Comparison of ENCODE assay signal across 24 mouse cellular contexts in genomic region chr14:45303939-45304338, GRCm38 (mm10). TPM values are rescaled to one million over a fixed set of nuclear protein-coding genes. Genes with fewer than 3 reads are reported as not detected.
DNase-seq lines count a peak whose midpoint lies in the region; ATAC-seq and TF ChIP-seq lines count a peak whose summit lies in the region.
"Had no signal": no experiment of that assay in that cellular context is flagged by ENCODE, and none has a peak within 500 bp of the region (broad histone marks: within the 10 kb centered on the region; RNA-seq: fewer than 3 reads in every experiment).

No protein-coding gene starts in this region.

- no peak for TF ChIP-seq POLR2A in brain, embryonic 14.5 days (IDR thresholded peaks at IDR 0.05; ENCODE audit: borderline replicate concordance, extremely low read depth, insufficient read depth, insufficient read length, poor library complexity, severe bottlenecking)

- no peak overlapping the region for H3K27ac ChIP-seq in hindbrain, embryonic 12.5 days
- H3K27ac ChIP-seq in hindbrain, embryonic 10.5 days: no peak overlapping the region
- peak overlapping the region; percentile 16; the same call in 1 of the 2 replicates for H3K27ac ChIP-seq in midbrain, embryonic 13.5 days
- H3K27ac ChIP-seq in layer of hippocampus, adult 2 months: no peak overlapping the region
- H3K27ac ChIP-seq: embryonic facial prominence, embryonic 15.5 days; heart, adult 2 months; heart, embryonic 13.5 days; left cerebral cortex, adult 2 months; liver, embryonic 14.5 days had no signal

- no peak overlapping the region for H3K4me3 ChIP-seq in hindbrain, embryonic 12.5 days
- no peak overlapping the region for H3K4me3 ChIP-seq in hindbrain, embryonic 10.5 days
- no peak overlapping the region for H3K4me3 ChIP-seq in midbrain, embryonic 13.5 days (replicated peaks)
- H3K4me3 ChIP-seq in layer of hippocampus, adult 2 months: no peak overlapping the region
- H3K4me3 ChIP-seq: embryonic facial prominence, embryonic 15.5 days; heart, adult 2 months; heart, embryonic 13.5 days; left cerebral cortex, adult 2 months; megakaryocyte, embryonic 14.5 days had no signal

- no peak for TF ChIP-seq CTCF in brain, embryonic 14.5 days (IDR thresholded peaks at IDR 0.05; ENCODE audit: borderline replicate concordance, extremely low read depth, insufficient read depth, insufficient read length)
- TF ChIP-seq CTCF in layer of hippocampus, adult 2 months (conservative IDR thresholded peaks at IDR 0.05): no peak

- 38% methylated on average over 4 of the region's 4 CpGs for WGBS in hindbrain, embryonic 12.5 days
- WGBS in hindbrain, embryonic 10.5 days: 57% methylated on average over 4 of the region's 4 CpGs
- WGBS in midbrain, embryonic 13.5 days: 33% methylated on average over 4 of the region's 4 CpGs

- H3K9me3 ChIP-seq in hindbrain, embryonic 12.5 days (replicated peaks): no peaks in the 10 kb centered on the region
- no peaks in the 10 kb centered on the region for H3K9me3 ChIP-seq in hindbrain, embryonic 10.5 days
- no peaks in the 10 kb centered on the region for H3K9me3 ChIP-seq in midbrain, embryonic 13.5 days
- H3K9me3 ChIP-seq: embryonic facial prominence, embryonic 15.5 days; heart, embryonic 13.5 days; megakaryocyte, embryonic 14.5 days had no signal

- ATAC-seq in hindbrain, embryonic 12.5 days (ENCODE audit: low FRiP score): peak; percentile 84
- peak; percentile 94 for ATAC-seq in midbrain, embryonic 13.5 days
- ATAC-seq: activated CD4-positive, CD25-positive, alpha-beta regulatory T cell, adult 4 months had no signal

- no peak overlapping the region for H3K4me2 ChIP-seq in hindbrain, embryonic 12.5 days (replicated peaks)
- no peak overlapping the region for H3K4me2 ChIP-seq in midbrain, embryonic 13.5 days (replicated peaks)
- H3K4me2 ChIP-seq: embryonic facial prominence, embryonic 15.5 days; heart, embryonic 13.5 days; lung, embryonic 14.5 days had no signal

- H3K27me3 ChIP-seq in hindbrain, embryonic 12.5 days: peaks cover 4% of the 10 kb centered on the region; the same call in 1 of the 2 replicates
- no peaks in the 10 kb centered on the region for H3K27me3 ChIP-seq in hindbrain, embryonic 10.5 days (ENCODE audit: insufficient read depth, poor library complexity, severe bottlenecking)
- H3K27me3 ChIP-seq in midbrain, embryonic 13.5 days: no peaks in the 10 kb centered on the region
- H3K27me3 ChIP-seq: embryonic facial prominence, embryonic 15.5 days; heart, embryonic 13.5 days; megakaryocyte, embryonic 14.5 days had no signal

- DNase-seq in hindbrain, embryonic 10.5 days (ENCODE audit: low spot score): no peak
- peak; percentile 20 for DNase-seq in MN1 (ENCODE audit: low spot score)
- DNase-seq in brain, embryonic 14.5 days (ENCODE audit: low read depth): peak; percentile 80
- no peak for DNase-seq in cerebellum, adult 11-12 months
- no peak for DNase-seq in gastrocnemius, adult 18-20 months (ENCODE audit: low spot score)
- no peak for DNase-seq in layer of hippocampus, adult 2 months (ENCODE audit: low spot score in 2 of 2)
- DNase-seq: adrenal gland, postnatal 10 days; cerebellum, adult 8-10 months; gastrocnemius, postnatal 25 days; heart, adult 2 months; heart, postnatal 14 days; kidney, adult 11 months; lung, embryonic 14.5 days; right cerebral cortex, adult 18-20 months; right cerebral cortex, postnatal 4 days; thymus, postnatal 14 days had no signal

- no peaks in the 10 kb centered on the region for H3K4me1 ChIP-seq in hindbrain, embryonic 12.5 days
- H3K4me1 ChIP-seq in hindbrain, embryonic 10.5 days (replicated peaks): no peaks in the 10 kb centered on the region
- H3K4me1 ChIP-seq in midbrain, embryonic 13.5 days (replicated peaks): 0 out of 2 replicates have a peak, but pooled peaks cover 8% of the 10 kb centered on the region
- H3K4me1 ChIP-seq: embryonic facial prominence, embryonic 15.5 days had no signal

- peaks cover 17% of the 10 kb centered on the region for H3K36me3 ChIP-seq in hindbrain, embryonic 12.5 days
- H3K36me3 ChIP-seq in hindbrain, embryonic 10.5 days: peaks cover 34% of the 10 kb centered on the region
- peaks cover 26% of the 10 kb centered on the region for H3K36me3 ChIP-seq in midbrain, embryonic 13.5 days

- no peak overlapping the region for H3K9ac ChIP-seq in hindbrain, embryonic 12.5 days
- no peak overlapping the region for H3K9ac ChIP-seq in midbrain, embryonic 13.5 days (replicated peaks)
- H3K9ac ChIP-seq: embryonic facial prominence, embryonic 15.5 days; heart, embryonic 13.5 days; liver, embryonic 14.5 days; lung, embryonic 14.5 days had no signal

RNA-seq across cellular contexts. Expression of gene Ero1l, which starts 14.6 kb away (rescaled TPM):
- 40.9 and 41.2 TPM in 2 replicates for polyA plus RNA-seq in hindbrain, embryonic 12.5 days (2016; fragmentation: Nextera tagmentation; extraction: Ambion mirVana)
- polyA plus RNA-seq in hindbrain, embryonic 10.5 days (2016; fragmentation: Nextera tagmentation; extraction: Ambion mirVana): 26.1 and 33.5 TPM in 2 replicates
- 20.2 and 23.4 TPM in 2 replicates for polyA plus RNA-seq in brain, embryonic 14.5 days (2012; rRNA removed)
- polyA plus RNA-seq in midbrain, embryonic 13.5 days (2015; fragmentation: Nextera tagmentation; extraction: Ambion mirVana): 29.4 and 33.7 TPM in 2 replicates
- total RNA-seq in gastrocnemius, adult 18-20 months (2021): 1 to 10 TPM; 4.6 TPM
- 10 to 100 TPM; 30.9 to 37.6 TPM for total RNA-seq in layer of hippocampus, adult 2 months (2021)

RNA-seq across cellular contexts. Expression of gene Psmc6, which starts 25.6 kb away (rescaled TPM):
- polyA plus RNA-seq in hindbrain, embryonic 12.5 days (2016; fragmentation: Nextera tagmentation; extraction: Ambion mirVana): 197 and 206 TPM in 2 replicates
- 168 and 199 TPM in 2 replicates for polyA plus RNA-seq in hindbrain, embryonic 10.5 days (2016; fragmentation: Nextera tagmentation; extraction: Ambion mirVana)
- polyA plus RNA-seq in brain, embryonic 14.5 days (2012; rRNA removed): 116 and 132 TPM in 2 replicates
- 184 and 202 TPM in 2 replicates for polyA plus RNA-seq in midbrain, embryonic 13.5 days (2015; fragmentation: Nextera tagmentation; extraction: Ambion mirVana)
- total RNA-seq in gastrocnemius, adult 18-20 months (2021): 100 to 1,000 TPM in 1 of 2 experiments, 10 to 100 TPM in 1; 93.0 to 100 TPM
- total RNA-seq in layer of hippocampus, adult 2 months (2021): 10 to 100 TPM; 98.8 to 99.6 TPM

RNA-seq across cellular contexts. Expression of gene Styx, which starts 47.0 kb away (rescaled TPM):
- polyA plus RNA-seq in hindbrain, embryonic 12.5 days (2016; fragmentation: Nextera tagmentation; extraction: Ambion mirVana): 46.2 and 58.4 TPM in 2 replicates
- polyA plus RNA-seq in hindbrain, embryonic 10.5 days (2016; fragmentation: Nextera tagmentation; extraction: Ambion mirVana): 30.6 and 39.2 TPM in 2 replicates
- 22.9 and 25.4 TPM in 2 replicates for polyA plus RNA-seq in brain, embryonic 14.5 days (2012; rRNA removed)
- polyA plus RNA-seq in midbrain, embryonic 13.5 days (2015; fragmentation: Nextera tagmentation; extraction: Ambion mirVana): 52.6 and 54.7 TPM in 2 replicates
- total RNA-seq in gastrocnemius, adult 18-20 months (2021): 10 to 100 TPM; 74.6 to 80.4 TPM
- 10 to 100 TPM; 14.7 to 16.7 TPM for total RNA-seq in layer of hippocampus, adult 2 months (2021)

Comparison
In these comparisons a context has a peak if more than half of its experiments do, and no peak if none do; other contexts are left out.
1. DNase-seq: peak in MN1 (single experiment) and brain, embryonic 14.5 days (single experiment); none in hindbrain, embryonic 10.5 days (single experiment), cerebellum, adult 11-12 months (single experiment), gastrocnemius, adult 18-20 months (single experiment) and layer of hippocampus, adult 2 months (0 of 2).